Mouse (Mus musculus) forebrain, postnatal 0 days (tissue): ENCODE measurements around the gene Aplnr. TPM values are rescaled to one million over a fixed set of nuclear protein-coding genes. Genes with fewer than 3 reads are reported as not detected.

Experiments used
- ATAC-seq: fragments of 200-750 bp; cut with Nextera tagmentation; 2 replicates; pipeline ENCODE4 v1.8.0; 2017; ENCODE audit warnings: mild to moderate bottlenecking, moderate library complexity
- DNase-seq: peaks from one replicate; pipeline ENCODE4 v3.0.0-alpha.2; 2015
- H3K27ac ChIP-seq: fragments of 300-500 bp; sonication (generic); 2 replicates; pipeline ENCODE4 v1.5.1; 2014; ENCODE audit warnings: low read depth, mild to moderate bottlenecking, antibody characterized with exemption, low read length, moderate library complexity, mixed read lengths
- H3K27me3 ChIP-seq: fragments of 300-500 bp; sonication (generic); 2 replicates; pipeline ENCODE4 v1.6.1; 2014; ENCODE audit warnings: mild to moderate bottlenecking, low read length, mixed read lengths; ENCODE audit not compliant: insufficient read depth
- H3K36me3 ChIP-seq: fragments of 300-500 bp; sonication (generic); 2 replicates; pipeline ENCODE4 v1.6.1; 2014; ENCODE audit warnings: mild to moderate bottlenecking, moderate library complexity; ENCODE audit not compliant: insufficient read depth
- H3K4me1 ChIP-seq: fragments of 300-500 bp; sonication (generic); 2 replicates; pipeline ENCODE4 v1.6.1; 2014; ENCODE audit warnings: antibody characterized with exemption; ENCODE audit not compliant: insufficient read depth
- H3K4me2 ChIP-seq: fragments of 300-500 bp; sonication (generic); 2 replicates; pipeline ENCODE4 v1.6.1; 2014; ENCODE audit warnings: low read depth, mild to moderate bottlenecking, moderate library complexity
- H3K4me3 ChIP-seq: fragments of 300-500 bp; sonication (generic); 2 replicates; pipeline ENCODE4 v1.5.1; 2014; ENCODE audit warnings: low read depth, low read length, mixed read lengths
- H3K9ac ChIP-seq: fragments of 300-500 bp; sonication (generic); 2 replicates; pipeline ENCODE4 v1.6.1; 2014; ENCODE audit warnings: mild to moderate bottlenecking
- H3K9me3 ChIP-seq: fragments of 300-500 bp; sonication (generic); 2 replicates; pipeline ENCODE4 v1.6.1; 2016; ENCODE audit warnings: low read length
- CTCF ChIP-seq: sonication (generic); IDR thresholded peaks from 2 replicates; pipeline ENCODE4 v1.5.1; 2016; ENCODE audit warnings: antibody characterized with exemption, control low read depth, low read depth
- WGBS: fragments of 180-500 bp; shearing (Covaris S2); extraction: QIAGEN DNeasy Blood & Tissue Kit; methylation state at CpG from one replicate; pipeline ENCODE4 v1.1.7; 2014; 5-methylcytosine and 5-hydroxymethylcytosine counted together
- polyA plus RNA-seq: library from polyadenylated mRNA; unstranded; fragments of >200 nt; fragmentation: Nextera tagmentation; extraction: Ambion mirVana; gene quantifications from 2 replicates; pipeline ENCODE4 v1.2.1, GENCODE M21; 2015
- total RNA-seq: library from RNA; depleted of rRNA; stranded (reverse); fragments of >200 nt; gene quantifications from 2 replicates; pipeline ENCODE4 v1.2.3, GENCODE M21; 2014

The Aplnr gene
- total and polyA plus RNA-seq, 2 experiments from 2014 or later, result 22.6 to 23.9 TPM

GRCm38 (mm10) chr2:85103201-85103600, 32.8 kb upstream of the Aplnr start:
- no peaks in the 10 kb centered on the region for H3K4me1 ChIP-seq
- TF ChIP-seq CTCF, result no peak
- H3K27ac ChIP-seq, result 0 out of 2 replicates have a peak overlapping the region, but pooled peaks have one; percentile 15
- no peak overlapping the region for H3K4me3 ChIP-seq
- no peak for DNase-seq
- no peaks in the 10 kb centered on the region for H3K36me3 ChIP-seq
- no peaks in the 10 kb centered on the region for H3K9me3 ChIP-seq
- H3K4me2 ChIP-seq, result no peak overlapping the region
- 71% methylated on average over 8 of the region's 8 CpGs for WGBS
- no peak overlapping the region for H3K9ac ChIP-seq
- no peak for ATAC-seq
- no peaks in the 10 kb centered on the region for H3K27me3 ChIP-seq

- Histone ChIP-seq H3K9ac (no peak overlapping the region), H3K4me3 (no peak overlapping the region), H3K4me1 (no peaks in the 10 kb centered on the region), H3K9me3 (no peaks in the 10 kb centered on the region), H3K27me3 (no peaks in the 10 kb centered on the region), H3K36me3 (no peaks in the 10 kb centered on the region), H3K4me2 (no peak overlapping the region), H3K27ac (no peak overlapping the region)
- WGBS, result 85% methylated on average over 11 of the region's 11 CpGs
- DNase-seq (no peak), ATAC-seq (no peak)
- TF ChIP-seq CTCF, result no peak
Measured at GRCm38 (mm10) chr2:85105426-85106013, 30.5 kb upstream of the Aplnr start.

- Histone ChIP-seq H3K4me2 (no peak overlapping the region), H3K36me3 (no peaks in the 10 kb centered on the region), H3K27ac (no peak overlapping the region), H3K27me3 (no peaks in the 10 kb centered on the region), H3K9ac (no peak overlapping the region), H3K9me3 (no peaks in the 10 kb centered on the region), H3K4me1 (no peaks in the 10 kb centered on the region), H3K4me3 (no peak overlapping the region)
- TF ChIP-seq CTCF, result no peak
- no peak for ATAC-seq
- WGBS, result 72% methylated on average over 7 of the region's 7 CpGs
- DNase-seq, result no peak
Measured at GRCm38 (mm10) chr2:85106068-85106790, 29.8 kb upstream of the Aplnr start.

- Histone ChIP-seq H3K36me3 (no peaks in the 10 kb centered on the region), H3K27me3 (no peaks in the 10 kb centered on the region), H3K4me3 (no peak overlapping the region), H3K4me1 (no peaks in the 10 kb centered on the region), H3K9me3 (no peaks in the 10 kb centered on the region), H3K27ac (no peak overlapping the region), H3K4me2 (no peak overlapping the region), H3K9ac (no peak overlapping the region)
- TF ChIP-seq CTCF, result no peak
- ATAC-seq, result no peak; the same call in 1 of the 2 replicates
- 54% methylated on average over 4 of the region's 4 CpGs for WGBS
- no peak for DNase-seq
Measured at GRCm38 (mm10) chr2:85106941-85107340, 29.1 kb upstream of the Aplnr start.

GRCm38 (mm10) chr2:85110288-85110875, 25.6 kb upstream of the Aplnr start:
- H3K9me3 ChIP-seq, result no peaks in the 10 kb centered on the region
- no peak overlapping the region for H3K4me3 ChIP-seq
- 45% methylated on average over 9 of the region's 9 CpGs for WGBS
- no peak for TF ChIP-seq CTCF
- no peak overlapping the region for H3K9ac ChIP-seq
- 0 out of 2 replicates have a peak overlapping the region, but pooled peaks have one; percentile 30 for H3K27ac ChIP-seq
- H3K4me1 ChIP-seq, result no peaks in the 10 kb centered on the region
- DNase-seq, result peak; percentile 64
- H3K27me3 ChIP-seq, result no peaks in the 10 kb centered on the region
- peak; percentile 85 for ATAC-seq
- no peaks in the 10 kb centered on the region for H3K36me3 ChIP-seq
- no peak overlapping the region for H3K4me2 ChIP-seq

GRCm38 (mm10) chr2:85123187-85123868, 12.7 kb upstream of the Aplnr start:
- no peaks in the 10 kb centered on the region for H3K4me1 ChIP-seq
- peak; percentile 86 for DNase-seq
- no peaks in the 10 kb centered on the region for H3K9me3 ChIP-seq
- peak; percentile 89 for TF ChIP-seq CTCF
- H3K36me3 ChIP-seq, result no peaks in the 10 kb centered on the region
- peak; percentile 87 for ATAC-seq
- H3K4me3 ChIP-seq, result no peak overlapping the region
- 31% methylated on average over 5 of the region's 5 CpGs for WGBS
- H3K27me3 ChIP-seq, result no peaks in the 10 kb centered on the region
- H3K27ac ChIP-seq, result no peak overlapping the region
- no peak overlapping the region for H3K4me2 ChIP-seq
- no peak overlapping the region for H3K9ac ChIP-seq
